Mouse (Mus musculus): ENCODE results near the gene Olfr530. TPM values are rescaled to one million over a fixed set of nuclear protein-coding genes. Genes with fewer than 3 reads are reported as not detected.

The Olfr530 gene
- total RNA-seq (2023) = not detected

GRCm38 (mm10) chr7:140376231-140376630 is at the start of gene Olfr530:
Olfr530 (minus strand) TSS chr7:140376331.

GRCm38 (mm10) chr7:140421539-140421938 is 45.4 kb upstream of the Olfr530 start, which contains the start of gene Olfr532:
Olfr532 (minus strand) TSS chr7:140421639.

GRCm38 (mm10) chr7:140402818-140403217 is 26.7 kb upstream of the Olfr530 start, which contains the start of gene Olfr531:
Olfr531 (minus strand) TSS chr7:140402918.

GRCm38 (mm10) chr7:140361571-140361970 is 14.6 kb downstream of the Olfr530 start, which contains the start of gene Olfr60:
Olfr60 (minus strand) TSS chr7:140361671.

GRCm38 (mm10) chr7:140333717-140334116 is 42.4 kb downstream of the Olfr530 start, which contains the start of gene Olfr527:
Olfr527 (plus strand) TSS chr7:140334017.

Other genes starting within 250 kb of the Olfr530 start
- 10 to 100 TPM; 17.5 to 26.8 TPM for gene Mtg1, start 238.8 kb downstream of the Olfr530 start, total RNA-seq (2023)
- gene Sprn, start 221.5 kb downstream of the Olfr530 start, total RNA-seq (2023) = not detected
- gene Olfr522, start 211.6 kb downstream of the Olfr530 start, total RNA-seq (2023) = not detected
- gene Olfr523, start 203.1 kb downstream of the Olfr530 start, total RNA-seq (2023) = not detected
- gene Olfr524, start 170.4 kb downstream of the Olfr530 start, total RNA-seq (2023) = not detected
- gene Cd163l1, start 158.1 kb downstream of the Olfr530 start, total RNA-seq (2023) = 1 to 10 TPM in 1 of 2 experiments, under 1 TPM in 1; 0.86 to 2.6 TPM
- 1 to 10 TPM; 3.6 to 4.5 TPM for gene 5830411N06Rik, start 129.0 kb downstream of the Olfr530 start, total RNA-seq (2023)
- not detected for gene Olfr525, start 55.5 kb downstream of the Olfr530 start, total RNA-seq (2023)
- not detected for gene Olfr527, start 42.3 kb downstream of the Olfr530 start, total RNA-seq (2023)
- gene Olfr60, start 14.7 kb downstream of the Olfr530 start, total RNA-seq (2023) = not detected
- gene Olfr531, start 26.6 kb upstream of the Olfr530 start, total RNA-seq (2023) = not detected
- gene Olfr532, start 45.3 kb upstream of the Olfr530 start, total RNA-seq (2023) = not detected
- not detected for gene Olfr533, start 87.0 kb upstream of the Olfr530 start, total RNA-seq (2023)
- gene Olfr535, start 107.9 kb upstream of the Olfr530 start, total RNA-seq (2023) = not detected
- not detected for gene Olfr536, start 131.1 kb upstream of the Olfr530 start, total RNA-seq (2023)
- gene Olfr538, start 191.6 kb upstream of the Olfr530 start, total RNA-seq (2023) = not detected
- not detected for gene Olfr46, start 224.9 kb upstream of the Olfr530 start, total RNA-seq (2023)